Mouse (Mus musculus) stomach, postnatal 0 days (tissue): ENCODE measurements at regions not wholly inside any gene's neighbourhood (a gene's known extent, or its start where the extent isn't known, plus 50 kb on each side); places are given as distances from the start of the nearest gene placed in this dataset.

Experiments
- ATAC-seq: fragments of 200-750 bp; cut with Nextera tagmentation; 2 replicates; pipeline ENCODE4 v1.8.0; 2017; ENCODE audit not compliant: low FRiP score, low TSS enrichment
- DNase-seq: peaks from one replicate; pipeline ENCODE4 v3.0.0-alpha.2; 2016; ENCODE audit warnings: low spot score
- H3K27ac ChIP-seq: fragments of 300-500 bp; sonication (generic); replicated peaks from 2 replicates; pipeline ENCODE4 v1.5.1; 2014; ENCODE audit warnings: mild to moderate bottlenecking, control low read depth
- H3K27me3 ChIP-seq: fragments of 300-500 bp; sonication (generic); 2 replicates; pipeline ENCODE4 v1.6.1; 2014; ENCODE audit warnings: low read length; ENCODE audit not compliant: control insufficient read depth, insufficient read depth
- H3K36me3 ChIP-seq: fragments of 300-500 bp; sonication (generic); 2 replicates; pipeline ENCODE4 v1.6.1; 2014; ENCODE audit warnings: low read length, mixed read lengths; ENCODE audit not compliant: control insufficient read depth, insufficient read depth
- H3K4me1 ChIP-seq: fragments of 300-500 bp; sonication (generic); replicated peaks from 2 replicates; pipeline ENCODE4 v1.6.1; 2014; ENCODE audit warnings: antibody characterized with exemption; ENCODE audit not compliant: control insufficient read depth, insufficient read depth
- H3K4me2 ChIP-seq: fragments of 300-500 bp; sonication (generic); replicated peaks from 2 replicates; pipeline ENCODE4 v1.6.1; 2014; ENCODE audit warnings: low read depth, mild to moderate bottlenecking, control low read depth, moderate library complexity
- H3K4me3 ChIP-seq: fragments of 300-500 bp; sonication (generic); 2 replicates; pipeline ENCODE4 v1.5.1; 2014; ENCODE audit warnings: low read depth, low read length, control low read depth
- H3K9ac ChIP-seq: fragments of 300-500 bp; sonication (generic); 2 replicates; pipeline ENCODE4 v1.6.1; 2014; ENCODE audit warnings: mild to moderate bottlenecking, low read length, control low read depth, mixed read lengths
- H3K9me3 ChIP-seq: fragments of 300-500 bp; sonication (generic); 2 replicates; pipeline ENCODE4 v1.6.1; 2016; ENCODE audit warnings: low read length; ENCODE audit not compliant: control insufficient read depth
- CTCF ChIP-seq: IDR thresholded peaks from 2 replicates; pipeline ENCODE4 v1.5.1; 2016; ENCODE audit warnings: antibody characterized with exemption, low read depth, mild to moderate bottlenecking, moderate library complexity
- EP300 ChIP-seq: optimal IDR thresholded peaks from 2 replicates; pipeline ENCODE3; 2016; ENCODE audit warnings: antibody characterized with exemption
- WGBS: fragments of 180-500 bp; shearing (Covaris S2); extraction: QIAGEN DNeasy Blood & Tissue Kit; methylation state at CpG from one replicate; pipeline ENCODE4 v1.1.7; 2014; 5-methylcytosine and 5-hydroxymethylcytosine counted together

- no peaks in the 10 kb centered on the region for H3K36me3 ChIP-seq
- no peak overlapping the region for H3K4me2 ChIP-seq
- no peaks in the 10 kb centered on the region for H3K27me3 ChIP-seq
- H3K4me1 ChIP-seq: no peaks in the 10 kb centered on the region
- ATAC-seq (no peak), DNase-seq (no peak)
- no peaks in the 10 kb centered on the region for H3K9me3 ChIP-seq
- WGBS: 48% methylated on average over 3 of the region's 3 CpGs
- no peak overlapping the region for H3K27ac ChIP-seq
- no peak overlapping the region for H3K4me3 ChIP-seq
- no peak for TF ChIP-seq CTCF
- TF ChIP-seq EP300: no peak
- H3K9ac ChIP-seq: no peak overlapping the region
These were observed 462.1 kb downstream of the Flrt2 start for GRCm38 (mm10) chr12:96154095-96154494.

DNA sequence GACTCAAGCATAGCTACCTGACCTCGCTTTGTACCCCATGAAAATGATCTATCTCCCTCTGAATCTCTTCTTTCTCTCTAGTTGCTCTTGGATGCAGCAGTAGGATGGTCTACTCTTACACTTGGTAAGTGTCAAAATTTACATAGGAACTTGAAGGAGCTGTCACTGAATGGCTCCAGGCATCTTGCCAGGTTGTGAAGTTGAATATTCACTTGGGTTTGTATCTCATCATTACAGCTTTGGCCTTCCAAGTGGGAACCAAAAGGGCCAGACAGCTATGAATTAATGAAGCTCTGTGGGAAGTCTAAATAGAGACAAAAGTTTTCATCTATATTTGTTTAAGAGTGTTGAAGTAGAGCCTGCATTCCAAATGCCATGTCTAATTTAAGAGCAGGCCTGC, 475.5 kb downstream of the Flrt2 start:
- Histone ChIP-seq H3K4me2 (no peak overlapping the region), H3K4me3 (no peak overlapping the region), H3K27ac (no peak overlapping the region), H3K4me1 (no peaks in the 10 kb centered on the region), H3K9me3 (no peaks in the 10 kb centered on the region), H3K36me3 (no peaks in the 10 kb centered on the region), H3K27me3 (no peaks in the 10 kb centered on the region), H3K9ac (no peak overlapping the region)
- TF ChIP-seq EP300 (no peak), CTCF (no peak)
- WGBS: 93% methylated on average over 1 of the region's 1 CpGs
- DNase-seq (no peak), ATAC-seq (no peak)

DNA sequence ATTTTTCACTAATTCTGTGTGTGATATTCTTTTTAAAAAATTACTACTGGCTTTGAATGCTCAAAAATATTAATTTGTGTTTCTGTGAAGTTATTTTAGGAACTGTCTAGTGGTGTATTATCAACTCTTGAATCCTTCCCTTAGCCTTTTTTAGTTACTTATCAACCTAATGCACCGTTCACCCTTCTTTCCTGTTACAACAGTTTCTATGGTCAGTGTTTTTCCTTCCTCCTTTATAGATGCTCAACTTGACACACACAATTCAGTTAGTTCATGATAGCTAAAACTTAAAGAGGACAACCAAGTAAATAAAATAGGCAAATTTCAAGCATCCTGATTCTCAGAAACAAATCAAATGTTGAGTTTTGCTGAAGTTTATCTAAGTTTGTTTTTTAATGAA, 506.9 kb downstream of the Flrt2 start:
- ATAC-seq: no peak

GRCm38 (mm10) chr12:96201855-96202254, 509.8 kb downstream of the Flrt2 start:
- Histone ChIP-seq H3K9ac (no peak overlapping the region), H3K4me3 (no peak overlapping the region), H3K27me3 (no peaks in the 10 kb centered on the region), H3K4me1 (no peaks in the 10 kb centered on the region), H3K9me3 (no peaks in the 10 kb centered on the region), H3K4me2 (no peak overlapping the region), H3K27ac (no peak overlapping the region), H3K36me3 (no peaks in the 10 kb centered on the region)
- no peak for ATAC-seq
- TF ChIP-seq EP300: no peak
- TF ChIP-seq CTCF: no peak
- no peak for DNase-seq
- 91% methylated on average over 1 of the region's 1 CpGs for WGBS

More for the DNA sequence above, 506.9 kb downstream of the Flrt2 start:
- WGBS: 70% methylated on average over 1 of the region's 1 CpGs
- Histone ChIP-seq H3K4me3 (no peak overlapping the region), H3K27ac (no peak overlapping the region), H3K27me3 (no peaks in the 10 kb centered on the region), H3K9ac (no peak overlapping the region), H3K36me3 (no peaks in the 10 kb centered on the region), H3K4me1 (no peaks in the 10 kb centered on the region), H3K4me2 (no peak overlapping the region), H3K9me3 (no peaks in the 10 kb centered on the region)
- no peak for TF ChIP-seq EP300
- no peak for TF ChIP-seq CTCF
- no peak for DNase-seq

DNA sequence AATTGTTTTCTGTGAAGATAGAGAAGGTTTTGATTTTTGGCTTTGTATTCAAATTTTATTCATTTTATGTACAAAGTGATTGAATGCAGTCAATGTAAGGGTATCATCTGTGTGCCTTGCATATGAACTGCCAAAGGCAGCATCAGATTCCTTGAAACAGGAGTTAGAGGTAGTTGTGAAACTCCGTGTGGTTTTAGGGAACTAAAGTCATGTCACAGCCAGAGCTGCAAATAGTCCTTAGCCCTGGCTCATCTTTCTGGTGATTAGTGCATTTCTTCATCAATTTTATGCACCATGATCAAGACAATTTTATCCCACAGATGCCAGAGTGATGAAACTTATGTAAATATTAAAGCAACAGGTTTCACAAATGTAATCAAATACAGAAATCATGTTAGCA, 534.4 kb downstream of the Flrt2 start:
- Histone ChIP-seq H3K4me3 (no peak overlapping the region), H3K27me3 (no peaks in the 10 kb centered on the region), H3K9me3 (no peaks in the 10 kb centered on the region), H3K27ac (no peak overlapping the region), H3K9ac (no peak overlapping the region), H3K36me3 (no peaks in the 10 kb centered on the region), H3K4me1 (no peaks in the 10 kb centered on the region), H3K4me2 (no peak overlapping the region)
- TF ChIP-seq CTCF (no peak), EP300 (no peak)
- DNase-seq (no peak), ATAC-seq (no peak)
- WGBS: 66% methylated on average over 1 of the region's 1 CpGs

GRCm38 (mm10) chr12:96228714-96229113, 536.7 kb downstream of the Flrt2 start:
- WGBS: 94% methylated on average over 3 of the region's 3 CpGs

More at GRCm38 (mm10) chr12:96228714-96229113, 536.7 kb downstream of the Flrt2 start:
- ATAC-seq: no peak
- H3K4me2 ChIP-seq: no peak overlapping the region
- H3K36me3 ChIP-seq: no peaks in the 10 kb centered on the region
- TF ChIP-seq EP300 (no peak), CTCF (no peak)
- no peaks in the 10 kb centered on the region for H3K27me3 ChIP-seq
- H3K27ac ChIP-seq: no peak overlapping the region
- no peak for DNase-seq
- no peaks in the 10 kb centered on the region for H3K4me1 ChIP-seq
- H3K9me3 ChIP-seq: no peaks in the 10 kb centered on the region
- no peak overlapping the region for H3K4me3 ChIP-seq
- H3K9ac ChIP-seq: no peak overlapping the region
